Mouse (Mus musculus): ENCODE results near the gene Gm37240.

- TF ChIP-seq POLR2A (IDR thresholded peaks at IDR 0.05; ENCODE audit: insufficient read depth, low read depth, low read length) (no peak), CTCF (IDR thresholded peaks at IDR 0.05; ENCODE audit: insufficient read depth, low read depth, low read length) (no peak)
Observed at GRCm38 (mm10) chr3:85421403-85421802, 465.9 kb downstream of the Gm37240 start.

All from olfactory bulb, adult 2 months (tissue).